8 mouse cellular contexts compared by ENCODE assay signal in the genomic region with DNA sequence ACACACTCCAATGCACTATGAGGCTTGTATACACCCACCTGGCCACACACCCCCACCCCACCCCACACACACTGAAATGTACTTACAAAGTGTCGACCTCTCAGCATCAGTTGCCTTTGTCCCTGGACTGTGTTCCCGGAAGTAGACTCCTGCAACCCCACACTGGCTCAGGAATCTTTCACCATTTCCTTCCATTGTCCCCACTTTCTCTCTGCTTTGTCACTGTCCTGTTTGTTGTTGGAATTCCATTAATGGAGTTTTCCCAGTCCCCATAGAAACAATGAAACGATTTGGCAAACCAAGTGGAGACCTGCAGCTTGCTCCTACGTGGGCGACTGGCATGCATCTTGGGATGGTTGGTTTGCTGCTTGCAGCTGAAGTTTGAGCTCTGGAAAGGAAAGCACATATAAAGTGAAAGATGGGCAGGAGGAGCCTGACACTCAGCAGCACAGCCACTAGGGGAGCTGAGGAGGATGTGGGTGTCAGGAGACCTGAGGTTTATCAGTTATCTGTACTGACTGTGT.
DNase-seq lines count a peak whose midpoint lies in the region; ATAC-seq and TF ChIP-seq lines count a peak whose summit lies in the region.

No protein-coding gene starts in this region.

- H3K4me3 ChIP-seq in cortical plate, adult 2 months (ENCODE audit: insufficient read depth, low read length) = no peak overlapping the region
- H3K4me3 ChIP-seq in lung, postnatal 0 days (ENCODE audit: low read depth, low read length) = no peak overlapping the region

- TF ChIP-seq POLR2A in cortical plate, adult 2 months (IDR thresholded peaks at IDR 0.05; ENCODE audit: extremely low read depth, insufficient read depth, low read length) = no peak

- peak; percentile 16 for DNase-seq in heart, adult 8-10 months (ENCODE audit: low spot score)
- DNase-seq in heart, postnatal 25 days (ENCODE audit: low spot score) = no peak
- peak; percentile 20 for DNase-seq in CD4-positive helper T cell, adult 2 months (ENCODE audit: low read depth, low spot score)
- peak; percentile 50 for DNase-seq in lung, postnatal 0 days (ENCODE audit: low spot score)
- DNase-seq in left cerebral cortex, postnatal 25 days (ENCODE audit: low spot score in 2 of 2) = no peak
- no peak for DNase-seq in urinary bladder, postnatal 10 days (ENCODE audit: low spot score)

- no peak overlapping the region for H3K4me2 ChIP-seq in lung, postnatal 0 days (replicated peaks; ENCODE audit: low read depth, low read length)

- H3K27me3 ChIP-seq in lung, postnatal 0 days (replicated peaks; ENCODE audit: insufficient read depth, low read length) = no peaks in the 10 kb centered on the region

- intact Hi-C loops in heart, postnatal 25 days (cut with DNase I) = no loop called here
- intact Hi-C loops in left cerebral cortex, postnatal 25 days (cut with DNase I) = no loop called here

- no peak overlapping the region for H3K27ac ChIP-seq in cortical plate, adult 2 months (ENCODE audit: insufficient read depth, low read length)
- no peak overlapping the region for H3K27ac ChIP-seq in lung, postnatal 0 days (ENCODE audit: low read length)

- no peaks in the 10 kb centered on the region for H3K9me3 ChIP-seq in lung, postnatal 0 days (ENCODE audit: low read length)

- H3K9ac ChIP-seq in lung, postnatal 0 days (replicated peaks; ENCODE audit: low read depth) = no peak overlapping the region

- no peaks in the 10 kb centered on the region for H3K4me1 ChIP-seq in cortical plate, adult 2 months (ENCODE audit: control insufficient read depth, insufficient read depth, low read length)
- H3K4me1 ChIP-seq in lung, postnatal 0 days (ENCODE audit: insufficient read depth, low read depth, low read length) = peaks cover 6% of the 10 kb centered on the region; the same call in 1 of the 2 replicates

- peak; percentile 62; the same call in 1 of the 2 replicates for TF ChIP-seq EP300 in lung, postnatal 0 days (IDR thresholded peaks at IDR 0.05)

- TF ChIP-seq CTCF in cortical plate, adult 2 months (IDR thresholded peaks at IDR 0.05; ENCODE audit: extremely low read depth, insufficient read depth, low read length) = 0 out of 2 replicates have a peak, but pooled peaks have one; percentile 20
- peak; percentile 68 for TF ChIP-seq CTCF in lung, postnatal 0 days (IDR thresholded peaks at IDR 0.05)

- 33% methylated on average over 5 of the region's 5 CpGs for WGBS in lung, postnatal 0 days

- H3K36me3 ChIP-seq in lung, postnatal 0 days (ENCODE audit: insufficient read depth, low read length) = no peaks in the 10 kb centered on the region

- ATAC-seq in lung, postnatal 0 days = peak; percentile 75
- no peak for ATAC-seq in monocyte, adult 5-6 weeks (replicated peaks; ENCODE audit: insufficient number of reproducible peaks, low FRiP score, low TSS enrichment, poor library complexity, severe bottlenecking)

Comparison
In these comparisons a context has a peak if more than half of its experiments do, and no peak if none do; other contexts are left out.
1. DNase-seq: peak in heart, adult 8-10 months (single experiment), CD4-positive helper T cell, adult 2 months (single experiment) and lung, postnatal 0 days (single experiment); none in heart, postnatal 25 days (single experiment), left cerebral cortex, postnatal 25 days (0 of 2) and urinary bladder, postnatal 10 days (single experiment).